Mouse (Mus musculus): ENCODE results near the gene Tjp2. TPM values are rescaled to one million over a fixed set of nuclear protein-coding genes. Genes with fewer than 3 reads are reported as not detected.

Tjp2 gene
- total and polyA plus RNA-seq, 3 experiments, result 0.03 to 0.11 TPM; not detected in 1

DNA sequence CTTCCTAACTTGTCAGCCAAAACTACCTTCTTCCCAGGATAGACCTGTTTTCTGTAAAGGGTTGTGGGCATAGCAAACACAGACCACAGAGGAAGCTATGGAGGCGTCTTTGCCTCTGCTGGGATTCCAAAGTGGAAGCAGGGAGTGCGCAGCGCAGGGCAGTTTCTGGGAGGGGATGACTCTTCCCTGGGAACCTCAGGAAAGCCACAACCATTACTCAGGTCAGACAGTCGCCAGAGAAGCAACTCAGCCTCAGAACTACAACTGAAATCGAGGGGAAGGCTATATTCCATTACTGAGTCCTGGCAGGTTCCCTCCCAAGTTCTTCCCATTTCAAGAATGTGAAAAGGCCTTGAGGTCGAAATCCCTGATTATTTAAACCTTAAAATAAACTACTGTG, 51.8 kb downstream of the Tjp2 start:
- Histone ChIP-seq H3K36me3 (replicated peaks) (no peaks in the 10 kb centered on the region), H3K4me1 (ENCODE audit: insufficient read depth, low read depth, low read length) (no peaks in the 10 kb centered on the region), H3K27me3 (ENCODE audit: insufficient read depth, low read length) (peaks cover 7% of the 10 kb centered on the region), H3K4me3 (ENCODE audit: low read depth, low read length) (no peak overlapping the region), H3K9me3 (replicated peaks) (no peaks in the 10 kb centered on the region)
- DNase-seq (ENCODE audit: low spot score), result no peak
- no peak for ATAC-seq (ENCODE audit: extremely low read depth, insufficient number of reproducible peaks, low FRiP score, poor library complexity, severe bottlenecking)
- no peak for TF ChIP-seq GATA1 (IDR thresholded peaks at IDR 0.05; ENCODE audit: borderline replicate concordance, low read length)
- no peak for TF ChIP-seq POLR2AphosphoS5 (IDR thresholded peaks at IDR 0.05; ENCODE audit: insufficient replicate concordance, low read depth, low read length)
- no peak for TF ChIP-seq CTCF (IDR thresholded peaks at IDR 0.05; ENCODE audit: low read depth, low read length)
- TF ChIP-seq TAL1 (conservative IDR thresholded peaks at IDR 0.05; ENCODE audit: low read depth, low read length), result no peak
- no peak for TF ChIP-seq GATA2 (IDR thresholded peaks at IDR 0.05; ENCODE audit: borderline replicate concordance, low read depth, low read length)

DNA sequence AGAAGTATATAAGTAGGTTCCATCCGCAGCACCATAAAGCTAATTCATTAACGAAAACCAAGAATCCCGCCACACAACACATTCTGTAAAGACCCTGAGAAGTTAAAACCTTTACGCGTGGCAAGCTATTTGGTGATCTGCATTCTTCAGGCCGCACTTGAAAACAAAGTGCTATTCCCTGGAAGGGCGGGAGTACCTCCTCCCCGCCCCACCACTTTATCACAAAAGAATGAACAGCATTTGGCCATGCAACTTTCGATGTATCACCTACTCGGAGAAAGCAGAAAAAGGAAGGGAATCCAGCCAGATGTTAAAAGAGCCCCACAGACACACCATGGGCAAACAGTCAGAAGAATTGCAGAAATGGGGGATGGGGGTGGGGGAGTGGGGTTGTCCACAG, 56.3 kb downstream of the Tjp2 start:
- no peak for TF ChIP-seq TAL1 (conservative IDR thresholded peaks at IDR 0.05; ENCODE audit: low read depth, low read length)
- no peak for TF ChIP-seq POLR2AphosphoS5 (IDR thresholded peaks at IDR 0.05; ENCODE audit: insufficient replicate concordance, low read depth, low read length)
- no peak for TF ChIP-seq GATA1 (IDR thresholded peaks at IDR 0.05; ENCODE audit: borderline replicate concordance, low read length)
- no peak for TF ChIP-seq CTCF (IDR thresholded peaks at IDR 0.05; ENCODE audit: low read depth, low read length)
- no peak for TF ChIP-seq GATA2 (IDR thresholded peaks at IDR 0.05; ENCODE audit: borderline replicate concordance, low read depth, low read length)
- H3K27me3 ChIP-seq (ENCODE audit: insufficient read depth, low read length), result peaks cover 3% of the 10 kb centered on the region
- no peaks in the 10 kb centered on the region for H3K9me3 ChIP-seq (replicated peaks)
- H3K4me1 ChIP-seq (ENCODE audit: insufficient read depth, low read depth, low read length), result no peaks in the 10 kb centered on the region
- no peaks in the 10 kb centered on the region for H3K36me3 ChIP-seq (replicated peaks)
- ATAC-seq (ENCODE audit: extremely low read depth, insufficient number of reproducible peaks, low FRiP score, poor library complexity, severe bottlenecking), result no peak
- no peak for DNase-seq (ENCODE audit: low spot score)
- H3K4me3 ChIP-seq (ENCODE audit: low read depth, low read length), result no peak overlapping the region

DNA sequence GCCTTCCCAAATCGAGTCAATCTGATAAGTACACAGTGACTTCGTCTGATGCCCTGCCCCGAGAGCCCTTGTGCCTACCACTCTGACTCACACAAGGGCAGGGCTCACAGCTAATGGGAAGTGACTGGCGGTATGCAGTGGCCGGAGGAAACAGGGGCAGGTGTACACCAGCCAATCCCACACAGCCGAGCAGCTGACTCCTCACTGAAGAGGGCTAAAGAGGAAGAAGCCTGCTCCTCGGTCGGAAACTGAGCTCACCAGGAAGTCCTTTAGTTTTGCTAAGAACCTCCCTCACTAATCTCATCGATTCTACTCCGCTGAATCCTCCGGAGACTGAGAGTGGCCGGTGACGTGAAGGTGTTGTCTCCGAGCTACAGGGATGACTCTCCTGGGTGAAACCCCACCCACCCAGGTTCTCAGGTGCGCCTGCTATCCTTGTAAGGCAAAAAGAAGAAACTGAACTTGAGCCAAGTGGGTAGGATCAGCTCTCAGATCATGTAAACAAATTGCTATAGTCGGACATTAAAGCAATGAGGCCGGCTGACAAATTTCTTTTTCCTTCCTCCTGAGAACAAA, 58.2 kb downstream of the Tjp2 start:
- H3K4me3 ChIP-seq (ENCODE audit: low read depth, low read length), result no peak overlapping the region
- ATAC-seq (ENCODE audit: extremely low read depth, insufficient number of reproducible peaks, low FRiP score, poor library complexity, severe bottlenecking), result no peak
- H3K27me3 ChIP-seq (ENCODE audit: insufficient read depth, low read length), result peaks cover 2% of the 10 kb centered on the region
- H3K36me3 ChIP-seq (replicated peaks), result no peaks in the 10 kb centered on the region
- DNase-seq (ENCODE audit: low spot score), result no peak
- TF ChIP-seq TAL1 (conservative IDR thresholded peaks at IDR 0.05; ENCODE audit: low read depth, low read length), result no peak
- no peaks in the 10 kb centered on the region for H3K9me3 ChIP-seq (replicated peaks)
- H3K4me1 ChIP-seq (ENCODE audit: insufficient read depth, low read depth, low read length), result no peaks in the 10 kb centered on the region

DNA sequence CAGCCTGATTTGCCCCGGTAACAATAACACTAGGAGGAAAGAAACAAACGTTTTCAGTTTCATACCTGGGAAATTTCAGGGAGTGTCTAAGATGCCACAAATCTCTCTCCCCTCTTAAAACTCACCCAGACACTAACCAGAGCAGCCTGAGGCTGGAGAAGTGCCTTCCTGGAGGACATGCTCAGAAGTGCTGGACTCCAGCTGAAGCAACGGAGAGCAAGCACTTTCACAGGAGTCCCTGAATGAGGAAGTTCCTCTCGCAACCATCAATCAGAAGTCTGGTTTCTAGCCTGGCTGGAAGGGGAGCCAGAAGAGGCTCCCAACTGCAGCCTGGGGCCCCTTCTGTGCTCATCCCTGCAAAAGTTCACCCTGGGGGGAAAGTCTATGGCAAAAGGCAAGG, 60.9 kb downstream of the Tjp2 start:
- Histone ChIP-seq H3K4me3 (ENCODE audit: low read depth, low read length) (no peak overlapping the region), H3K27me3 (ENCODE audit: insufficient read depth, low read length) (peaks cover 2% of the 10 kb centered on the region; the same call in 1 of the 2 replicates), H3K9me3 (replicated peaks) (no peaks in the 10 kb centered on the region), H3K36me3 (replicated peaks) (no peaks in the 10 kb centered on the region), H3K4me1 (ENCODE audit: insufficient read depth, low read depth, low read length) (no peaks in the 10 kb centered on the region)
- no peak for TF ChIP-seq GATA1 (IDR thresholded peaks at IDR 0.05; ENCODE audit: borderline replicate concordance, low read length)
- no peak for TF ChIP-seq POLR2AphosphoS5 (IDR thresholded peaks at IDR 0.05; ENCODE audit: insufficient replicate concordance, low read depth, low read length)
- no peak for TF ChIP-seq TAL1 (conservative IDR thresholded peaks at IDR 0.05; ENCODE audit: low read depth, low read length)
- no peak for TF ChIP-seq GATA2 (IDR thresholded peaks at IDR 0.05; ENCODE audit: borderline replicate concordance, low read depth, low read length)
- no peak for TF ChIP-seq CTCF (IDR thresholded peaks at IDR 0.05; ENCODE audit: low read depth, low read length)
- ATAC-seq (ENCODE audit: extremely low read depth, insufficient number of reproducible peaks, low FRiP score, poor library complexity, severe bottlenecking) (no peak), DNase-seq (ENCODE audit: low spot score) (no peak)

DNA sequence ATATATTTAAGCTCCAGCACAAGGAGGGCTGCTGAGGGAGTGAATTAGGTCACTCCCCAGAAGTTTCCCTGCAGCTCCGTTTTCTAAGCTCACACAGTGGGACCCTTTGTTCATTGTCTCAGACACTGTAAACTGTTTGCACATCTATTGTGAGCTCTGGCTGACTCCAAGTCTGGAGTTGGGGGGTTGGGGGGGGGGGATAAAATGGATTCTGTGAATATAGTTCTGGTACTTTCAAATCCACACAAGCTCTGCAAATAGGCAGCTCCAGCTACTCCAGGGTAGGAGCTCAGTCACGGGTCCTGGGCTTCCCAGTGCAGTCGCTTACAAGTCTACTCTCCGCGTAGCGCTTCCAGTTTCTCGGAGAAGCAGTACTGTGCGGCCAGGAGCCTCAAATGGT, 64.4 kb downstream of the Tjp2 start:
- ATAC-seq (ENCODE audit: extremely low read depth, insufficient number of reproducible peaks, low FRiP score, poor library complexity, severe bottlenecking) (no peak), DNase-seq (ENCODE audit: low spot score) (no peak)
- TF ChIP-seq GATA1 (IDR thresholded peaks at IDR 0.05; ENCODE audit: borderline replicate concordance, low read length), result no peak
- TF ChIP-seq GATA2 (IDR thresholded peaks at IDR 0.05; ENCODE audit: borderline replicate concordance, low read depth, low read length), result no peak
- no peak for TF ChIP-seq POLR2AphosphoS5 (IDR thresholded peaks at IDR 0.05; ENCODE audit: insufficient replicate concordance, low read depth, low read length)
- no peak for TF ChIP-seq TAL1 (conservative IDR thresholded peaks at IDR 0.05; ENCODE audit: low read depth, low read length)
- no peak for TF ChIP-seq CTCF (IDR thresholded peaks at IDR 0.05; ENCODE audit: low read depth, low read length)
- Histone ChIP-seq H3K27me3 (ENCODE audit: insufficient read depth, low read length) (no peaks in the 10 kb centered on the region), H3K9me3 (replicated peaks) (no peaks in the 10 kb centered on the region), H3K4me1 (ENCODE audit: insufficient read depth, low read depth, low read length) (no peaks in the 10 kb centered on the region), H3K36me3 (replicated peaks) (no peaks in the 10 kb centered on the region), H3K4me3 (ENCODE audit: low read depth, low read length) (no peak overlapping the region)

DNA sequence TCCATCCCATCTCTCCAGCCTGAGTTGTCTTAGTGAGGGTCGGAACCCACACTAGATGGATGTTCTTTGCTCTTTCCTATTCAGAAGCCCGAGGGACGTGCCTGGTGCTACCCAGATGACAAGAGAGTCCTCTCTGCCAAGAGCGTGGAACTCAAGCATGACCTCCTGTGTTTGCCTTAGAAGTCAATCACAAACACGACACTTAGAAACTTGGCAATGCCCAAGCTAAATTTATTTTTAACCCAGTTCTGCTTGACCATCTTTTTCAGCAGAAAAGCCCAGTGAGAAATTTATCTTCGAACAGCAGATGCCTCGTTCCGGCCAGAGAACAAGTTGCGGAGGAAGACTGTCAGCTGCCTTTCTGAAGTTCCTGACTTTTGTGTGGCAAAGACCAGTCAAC, 65.1 kb downstream of the Tjp2 start:
- Histone ChIP-seq H3K36me3 (replicated peaks) (no peaks in the 10 kb centered on the region), H3K27me3 (ENCODE audit: insufficient read depth, low read length) (no peaks in the 10 kb centered on the region), H3K4me3 (ENCODE audit: low read depth, low read length) (no peak overlapping the region), H3K4me1 (ENCODE audit: insufficient read depth, low read depth, low read length) (no peaks in the 10 kb centered on the region), H3K9me3 (replicated peaks) (no peaks in the 10 kb centered on the region)
- ATAC-seq (ENCODE audit: extremely low read depth, insufficient number of reproducible peaks, low FRiP score, poor library complexity, severe bottlenecking), result no peak
- TF ChIP-seq TAL1 (conservative IDR thresholded peaks at IDR 0.05; ENCODE audit: low read depth, low read length) (no peak), CTCF (IDR thresholded peaks at IDR 0.05; ENCODE audit: low read depth, low read length) (no peak), GATA1 (IDR thresholded peaks at IDR 0.05; ENCODE audit: borderline replicate concordance, low read length) (no peak)
- DNase-seq (ENCODE audit: low spot score), result no peak

DNA sequence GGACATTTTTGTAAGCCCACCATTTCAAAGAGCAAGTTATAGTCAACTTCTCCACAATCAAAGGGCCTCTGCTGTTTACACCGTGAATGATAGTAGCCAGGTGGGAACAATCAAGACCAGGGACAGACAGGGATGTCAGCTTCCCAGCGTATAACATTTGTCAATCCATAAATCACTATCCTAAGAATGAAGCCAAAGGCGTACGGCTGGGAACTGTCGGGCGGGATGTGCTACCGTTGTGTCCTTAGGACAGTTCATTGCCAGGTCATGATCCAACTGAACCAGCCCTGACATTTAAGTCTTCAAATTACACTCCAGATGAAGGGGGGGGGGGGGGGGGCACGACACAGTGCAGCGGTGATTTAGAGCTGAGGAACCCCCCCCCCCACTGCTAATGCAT, 65.5 kb downstream of the Tjp2 start:
- DNase-seq (ENCODE audit: low spot score), result no peak

More for the DNA sequence above, 65.5 kb downstream of the Tjp2 start:
- Histone ChIP-seq H3K9me3 (replicated peaks) (no peaks in the 10 kb centered on the region), H3K4me1 (ENCODE audit: insufficient read depth, low read depth, low read length) (no peaks in the 10 kb centered on the region), H3K36me3 (replicated peaks) (no peaks in the 10 kb centered on the region), H3K27me3 (ENCODE audit: insufficient read depth, low read length) (no peaks in the 10 kb centered on the region), H3K4me3 (ENCODE audit: low read depth, low read length) (no peak overlapping the region)
- TF ChIP-seq TAL1 (conservative IDR thresholded peaks at IDR 0.05; ENCODE audit: low read depth, low read length) (no peak), CTCF (IDR thresholded peaks at IDR 0.05; ENCODE audit: low read depth, low read length) (no peak), GATA1 (IDR thresholded peaks at IDR 0.05; ENCODE audit: borderline replicate concordance, low read length) (no peak), POLR2AphosphoS5 (IDR thresholded peaks at IDR 0.05; ENCODE audit: insufficient replicate concordance, low read depth, low read length) (no peak), GATA2 (IDR thresholded peaks at IDR 0.05; ENCODE audit: borderline replicate concordance, low read depth, low read length) (no peak)
- no peak for ATAC-seq (ENCODE audit: extremely low read depth, insufficient number of reproducible peaks, low FRiP score, poor library complexity, severe bottlenecking)

All from G1E (cell line).